Mouse (Mus musculus) heart, postnatal 0 days (tissue): ENCODE data around the gene Rtp2.

Source experiments
- CTCF ChIP-seq: IDR thresholded peaks from 2 replicates; pipeline ENCODE4 v1.5.1; 2016; ENCODE audit warnings: antibody characterized with exemption, control low read depth, low read depth
- EP300 ChIP-seq: IDR thresholded peaks from 2 replicates; pipeline ENCODE4 v1.6.1; 2016; ENCODE audit warnings: antibody characterized with exemption, low read depth

- no peak for TF ChIP-seq CTCF
- no peak for TF ChIP-seq EP300
Measured at GRCm38 (mm10) chr16:23976196-23976595, 44.0 kb upstream of the Rtp2 start.
